Mouse (Mus musculus): ENCODE data around the gene Ung. TPM values are rescaled to one million over a fixed set of nuclear protein-coding genes. Genes with fewer than 3 reads are reported as not detected.

Ung gene
- polyA plus RNA-seq, 1 experiment, result 5.7 TPM

GRCm38 (mm10) chr5:114119806-114120205 lies 10.4 kb upstream of the Ung start:
- no peak overlapping the region for H3K4me3 ChIP-seq (ENCODE audit: extremely low read depth, insufficient read depth, insufficient read length)

GRCm38 (mm10) chr5:114126008-114126407 lies 4.2 kb upstream of the Ung start:
- peaks cover 16% of the 10 kb centered on the region for H3K36me3 ChIP-seq (ENCODE audit: control insufficient read depth, insufficient read depth, low read length)
- no peaks in the 10 kb centered on the region for H3K27me3 ChIP-seq (ENCODE audit: control insufficient read depth, insufficient read depth, low read length)
- 94% methylated on average over 3 of the region's 3 CpGs for WGBS
- no peak for TF ChIP-seq POLR2A (IDR thresholded peaks at IDR 0.05; ENCODE audit: low read depth, low read length)
- TF ChIP-seq CTCF (IDR thresholded peaks at IDR 0.05; ENCODE audit: extremely low read depth, insufficient read depth, insufficient read length, insufficient replicate concordance), result no peak
- H3K27ac ChIP-seq (ENCODE audit: insufficient read depth, low read length), result no peak overlapping the region
- H3K4me3 ChIP-seq (ENCODE audit: extremely low read depth, insufficient read depth, insufficient read length), result no peak overlapping the region
- H3K4me1 ChIP-seq (ENCODE audit: control insufficient read depth, insufficient read depth, insufficient read length), result peaks cover 4% of the 10 kb centered on the region
- no peak for DNase-seq (ENCODE audit: low read depth in 1 of 2, low spot score in 2 of 2)

More at GRCm38 (mm10) chr5:114119806-114120205, 10.4 kb upstream of the Ung start:
- no peak overlapping the region for H3K27ac ChIP-seq (ENCODE audit: insufficient read depth, low read length)
- H3K4me1 ChIP-seq (ENCODE audit: control insufficient read depth, insufficient read depth, insufficient read length), result no peaks in the 10 kb centered on the region; the same call in 1 of the 2 replicates
- no peaks in the 10 kb centered on the region for H3K27me3 ChIP-seq (ENCODE audit: control insufficient read depth, insufficient read depth, low read length)
- WGBS, result 86% methylated on average over 4 of the region's 4 CpGs
- no peak for TF ChIP-seq CTCF (IDR thresholded peaks at IDR 0.05; ENCODE audit: extremely low read depth, insufficient read depth, insufficient read length, insufficient replicate concordance)
- TF ChIP-seq POLR2A (IDR thresholded peaks at IDR 0.05; ENCODE audit: low read depth, low read length), result no peak
- H3K36me3 ChIP-seq (ENCODE audit: control insufficient read depth, insufficient read depth, low read length), result peaks cover 26% of the 10 kb centered on the region
- no peak for DNase-seq (ENCODE audit: low read depth in 1 of 2, low spot score in 2 of 2)

- Histone ChIP-seq H3K4me1 (ENCODE audit: control insufficient read depth, insufficient read depth, insufficient read length) (peaks cover 5% of the 10 kb centered on the region), H3K27me3 (ENCODE audit: control insufficient read depth, insufficient read depth, low read length) (no peaks in the 10 kb centered on the region), H3K36me3 (ENCODE audit: control insufficient read depth, insufficient read depth, low read length) (peaks cover 14% of the 10 kb centered on the region), H3K4me3 (ENCODE audit: extremely low read depth, insufficient read depth, insufficient read length) (peak overlapping the region; percentile 75; the same call in 1 of the 2 replicates), H3K27ac (ENCODE audit: insufficient read depth, low read length) (no peak overlapping the region)
- 79% methylated on average over 7 of the region's 7 CpGs for WGBS
- DNase-seq (ENCODE audit: low read depth in 1 of 2, low spot score in 2 of 2), result no peak
- TF ChIP-seq CTCF (IDR thresholded peaks at IDR 0.05; ENCODE audit: extremely low read depth, insufficient read depth, insufficient read length, insufficient replicate concordance) (no peak), POLR2A (IDR thresholded peaks at IDR 0.05; ENCODE audit: low read depth, low read length) (no peak)
These were observed 3.5 kb upstream of the Ung start for GRCm38 (mm10) chr5:114126499-114127244.

DNA sequence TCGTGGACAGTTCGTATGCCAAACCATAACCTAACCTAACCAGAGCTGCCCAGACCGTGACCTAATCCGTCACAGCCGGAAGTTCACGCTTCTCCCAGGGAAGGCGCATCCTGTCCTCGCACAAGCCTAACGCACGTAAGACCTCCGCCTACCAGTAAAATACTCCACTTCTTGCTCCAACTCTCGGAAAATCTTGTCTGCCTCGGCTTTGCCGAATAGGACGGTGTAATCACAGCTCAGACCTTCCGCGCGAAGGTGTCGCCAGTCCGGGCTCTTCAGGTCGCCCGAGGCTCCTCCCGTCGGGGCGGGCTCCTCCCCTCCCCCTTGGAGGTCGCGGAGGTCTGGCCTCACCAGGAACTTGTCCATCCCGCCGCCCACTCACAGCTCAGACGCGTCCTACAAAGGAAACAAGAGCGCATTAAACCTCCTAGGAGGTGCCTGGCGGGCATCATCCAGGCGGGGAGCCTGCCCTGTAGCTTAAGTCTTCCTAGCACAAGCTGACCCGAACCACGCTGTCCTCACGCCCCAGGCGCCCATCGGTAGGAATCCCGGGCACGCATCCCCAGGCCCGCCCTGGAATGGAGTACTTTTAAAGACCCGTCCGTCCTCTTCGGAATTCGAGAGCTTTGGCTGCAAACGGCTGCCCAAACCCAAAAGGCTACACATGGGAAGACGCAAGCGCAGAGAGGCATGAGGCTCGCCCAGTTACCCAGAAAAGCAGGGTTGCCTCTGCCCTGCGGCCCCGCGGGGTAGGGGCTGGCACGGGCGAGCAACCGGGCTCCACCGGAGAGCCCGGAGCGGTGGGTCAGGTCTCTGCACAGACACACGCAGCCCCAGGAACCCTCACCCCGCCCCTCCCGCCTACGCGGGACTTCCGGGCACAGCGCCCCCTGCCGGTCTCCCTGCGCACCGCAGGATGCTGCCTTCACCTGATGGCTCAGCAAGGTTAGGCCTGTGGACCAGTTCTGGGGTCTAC lies 2.5 kb upstream of the Ung start, which contains the start of gene Alkbh2:
TSS of gene Alkbh2 (minus strand) at position 845 of the 976 bp plus-strand sequence.
- peaks cover 10% of the 10 kb centered on the region for H3K4me1 ChIP-seq (ENCODE audit: control insufficient read depth, insufficient read depth, insufficient read length)
- 3% methylated on average over 69 of the region's 69 CpGs for WGBS
- H3K36me3 ChIP-seq (ENCODE audit: control insufficient read depth, insufficient read depth, low read length), result peaks cover 12% of the 10 kb centered on the region
- no peak for TF ChIP-seq POLR2A (IDR thresholded peaks at IDR 0.05; ENCODE audit: low read depth, low read length)
- TF ChIP-seq CTCF (IDR thresholded peaks at IDR 0.05; ENCODE audit: extremely low read depth, insufficient read depth, insufficient read length, insufficient replicate concordance), result peak; percentile 99
- H3K27ac ChIP-seq (ENCODE audit: insufficient read depth, low read length), result peak within 1 kb of the TSS; percentile 79
- peak within 1 kb of the TSS; percentile 75 for H3K4me3 ChIP-seq (ENCODE audit: extremely low read depth, insufficient read depth, insufficient read length)
- H3K27me3 ChIP-seq (ENCODE audit: control insufficient read depth, insufficient read depth, low read length), result no peaks in the 10 kb centered on the region
- DNase-seq (ENCODE audit: low read depth in 1 of 2, low spot score in 2 of 2), result peak; percentile 55 to 77

- H3K27me3 ChIP-seq (ENCODE audit: control insufficient read depth, insufficient read depth, low read length), result no peaks in the 10 kb centered on the region
- H3K4me1 ChIP-seq (ENCODE audit: control insufficient read depth, insufficient read depth, insufficient read length), result peaks cover 10% of the 10 kb centered on the region
- TF ChIP-seq CTCF (IDR thresholded peaks at IDR 0.05; ENCODE audit: extremely low read depth, insufficient read depth, insufficient read length, insufficient replicate concordance), result no peak
- no peak for TF ChIP-seq POLR2A (IDR thresholded peaks at IDR 0.05; ENCODE audit: low read depth, low read length)
- no peak overlapping the region; the same call in 1 of the 2 replicates for H3K4me3 ChIP-seq (ENCODE audit: extremely low read depth, insufficient read depth, insufficient read length)
- no peak overlapping the region for H3K27ac ChIP-seq (ENCODE audit: insufficient read depth, low read length)
- no peak for DNase-seq (ENCODE audit: low read depth in 1 of 2, low spot score in 2 of 2)
- H3K36me3 ChIP-seq (ENCODE audit: control insufficient read depth, insufficient read depth, low read length), result no peaks in the 10 kb centered on the region
- WGBS, result 80% methylated on average over 15 of the region's 15 CpGs
These were observed 506 bp upstream of the Ung start for GRCm38 (mm10) chr5:114129550-114130210.

All from spleen, adult 2 months (tissue).